ENCODE assay signal across 49 mouse cellular contexts in genomic region chr4:92152646-92153045, GRCm38 (mm10). TPM values are rescaled to one million over a fixed set of nuclear protein-coding genes. Genes with fewer than 3 reads are reported as not detected.
"Had no signal": no experiment of that assay in that cellular context is flagged by ENCODE, and none has a peak within 500 bp of the region (broad histone marks: within the 10 kb centered on the region; RNA-seq: fewer than 3 reads in every experiment).

No protein-coding gene starts in this region.

- H3K4me2 ChIP-seq: heart, embryonic 11.5 days; heart, embryonic 12.5 days; heart, embryonic 13.5 days; heart, embryonic 15.5 days; hindbrain, embryonic 12.5 days; hindbrain, embryonic 13.5 days; hindbrain, embryonic 15.5 days; kidney, embryonic 15.5 days had no signal

- ATAC-seq: hindbrain, embryonic 16.5 days; hindbrain, postnatal 0 days; inflammation-experienced regulatory T-cells, adult 6 months had no signal

- H3K9ac ChIP-seq: heart, embryonic 12.5 days; heart, embryonic 13.5 days; heart, embryonic 15.5 days; hindbrain, embryonic 12.5 days; hindbrain, embryonic 13.5 days; hindbrain, embryonic 15.5 days; kidney, embryonic 15.5 days had no signal

- H3K4me1 ChIP-seq: heart, embryonic 10.5 days; heart, embryonic 12.5 days; heart, embryonic 13.5 days; heart, embryonic 15.5 days; hindbrain, embryonic 10.5 days; hindbrain, embryonic 12.5 days; hindbrain, embryonic 13.5 days; hindbrain, embryonic 15.5 days; kidney, embryonic 15.5 days had no signal

- H3K27ac ChIP-seq: heart, embryonic 10.5 days; heart, embryonic 13.5 days; heart, embryonic 15.5 days; hindbrain, embryonic 10.5 days; hindbrain, embryonic 12.5 days; hindbrain, embryonic 13.5 days; hindbrain, embryonic 15.5 days; hindbrain, postnatal 0 days; kidney, embryonic 15.5 days; kidney, postnatal 0 days; layer of hippocampus, adult 2 months; left cerebral cortex, adult 2 months had no signal

- H3K27me3 ChIP-seq: heart, embryonic 12.5 days; heart, embryonic 13.5 days; heart, embryonic 15.5 days; hindbrain, embryonic 12.5 days; hindbrain, embryonic 13.5 days; hindbrain, embryonic 15.5 days; kidney, embryonic 15.5 days had no signal

- H3K36me3 ChIP-seq: heart, embryonic 10.5 days; heart, embryonic 12.5 days; heart, embryonic 13.5 days; heart, embryonic 15.5 days; hindbrain, embryonic 10.5 days; hindbrain, embryonic 12.5 days; hindbrain, embryonic 13.5 days; hindbrain, embryonic 15.5 days; kidney, embryonic 15.5 days had no signal

- DNase-seq: heart, postnatal 10 days; heart, postnatal 14 days; heart, postnatal 36 days; heart, postnatal 4 days; kidney, adult 11 months; kidney, adult 18-20 months; kidney, adult 2 months; kidney, adult 8-10 months; kidney, adult 9 months; kidney, postnatal 10 days; kidney, postnatal 14 days; kidney, postnatal 25 days; kidney, postnatal 36 days; kidney, postnatal 4 days; layer of hippocampus, adult 9-11 months; layer of hippocampus, postnatal 36 days had no signal

- H3K9me3 ChIP-seq: heart, embryonic 12.5 days; heart, embryonic 13.5 days; hindbrain, embryonic 10.5 days; hindbrain, embryonic 12.5 days; hindbrain, embryonic 13.5 days; hindbrain, embryonic 15.5 days; kidney, embryonic 15.5 days had no signal

- H3K4me3 ChIP-seq: heart, embryonic 10.5 days; heart, embryonic 12.5 days; heart, embryonic 13.5 days; heart, embryonic 15.5 days; hindbrain, embryonic 10.5 days; hindbrain, embryonic 12.5 days; hindbrain, embryonic 13.5 days; hindbrain, embryonic 15.5 days; kidney, embryonic 15.5 days; layer of hippocampus, adult 2 months; left cerebral cortex, adult 2 months had no signal

RNA-seq across cellular contexts. Expression of gene Izumo3, which starts 5.6 kb away (rescaled TPM):
- total RNA-seq: heart, adult 8-10 months; heart, postnatal 10 days; heart, postnatal 14 days; heart, postnatal 25 days; heart, postnatal 36 days; heart, postnatal 4 days; hematopoietic stem cell, adult 5-6 weeks; hindbrain, postnatal 0 days; layer of hippocampus, adult 18-20 months; layer of hippocampus, adult 2 months; layer of hippocampus, adult 8-10 months; layer of hippocampus, postnatal 10 days; layer of hippocampus, postnatal 14 days; layer of hippocampus, postnatal 25 days; layer of hippocampus, postnatal 36 days; left cerebral cortex, adult 18-20 months; left cerebral cortex, adult 2 months; left cerebral cortex, adult 8-10 months had no signal
- polyA plus RNA-seq: heart, embryonic 10.5 days; heart, embryonic 11.5 days; heart, embryonic 12.5 days; heart, embryonic 13.5 days; heart, embryonic 14.5 days; heart, embryonic 15.5 days; heart, embryonic 16.5 days; heart, postnatal 0 days; hindbrain, embryonic 10.5 days; hindbrain, embryonic 11.5 days; hindbrain, embryonic 12.5 days; hindbrain, embryonic 13.5 days; hindbrain, embryonic 15.5 days; hindbrain, embryonic 16.5 days; hindbrain, postnatal 0 days; inflammation-experienced regulatory T-cells, adult 6 months; intestine, embryonic 14.5 days; kidney, adult 2 months; kidney, embryonic 14.5 days; kidney, embryonic 15.5 days; kidney, embryonic 16.5 days; kidney, postnatal 0 days had no signal

RNA-seq across cellular contexts. Expression of gene Gm12666, which starts 38.9 kb away (rescaled TPM):
- total RNA-seq: hematopoietic stem cell, adult 5-6 weeks; hindbrain, postnatal 0 days had no signal
- polyA plus RNA-seq: heart, embryonic 10.5 days; heart, embryonic 11.5 days; heart, embryonic 12.5 days; heart, embryonic 13.5 days; heart, embryonic 14.5 days; heart, embryonic 15.5 days; heart, embryonic 16.5 days; heart, postnatal 0 days; hindbrain, embryonic 10.5 days; hindbrain, embryonic 11.5 days; hindbrain, embryonic 12.5 days; hindbrain, embryonic 13.5 days; hindbrain, embryonic 15.5 days; hindbrain, embryonic 16.5 days; intestine, embryonic 14.5 days; kidney, adult 2 months; kidney, embryonic 14.5 days; kidney, embryonic 15.5 days; kidney, embryonic 16.5 days; kidney, postnatal 0 days had no signal
